10 mouse cellular contexts compared by ENCODE assay signal in genomic region chr11:51459569-51460043, GRCm38 (mm10).
A peak's percentile ranks its signal among the peaks of the same experiment; 100 is the strongest.
DNase-seq lines count a peak whose midpoint lies in the region; ATAC-seq and TF ChIP-seq lines count a peak whose summit lies in the region.
"Had no signal": no experiment of that assay in that cellular context is flagged by ENCODE, and none has a peak within 500 bp of the region (broad histone marks: within the 10 kb centered on the region; RNA-seq: fewer than 3 reads in every experiment).

No protein-coding gene starts in this region.

- 71% methylated on average over 8 of the region's 8 CpGs for WGBS in forebrain, embryonic 10.5 days
- 65% methylated on average over 8 of the region's 8 CpGs for WGBS in forebrain, embryonic 11.5 days
- WGBS in hindbrain, embryonic 13.5 days: 12% methylated on average over 8 of the region's 8 CpGs
- WGBS in midbrain, embryonic 15.5 days: 29% methylated on average over 8 of the region's 8 CpGs
- 43% methylated on average over 8 of the region's 8 CpGs for WGBS in lung, postnatal 0 days

- TF ChIP-seq CTCF in lung, postnatal 0 days (IDR thresholded peaks at IDR 0.05): no peak

- peaks cover 14% of the 10 kb centered on the region for H3K4me1 ChIP-seq in forebrain, embryonic 10.5 days
- H3K4me1 ChIP-seq in forebrain, embryonic 11.5 days (replicated peaks; ENCODE audit: control insufficient read depth, insufficient read depth, low read length): no peaks in the 10 kb centered on the region
- peaks cover 17% of the 10 kb centered on the region for H3K4me1 ChIP-seq in hindbrain, embryonic 13.5 days (replicated peaks)
- peaks cover 9% of the 10 kb centered on the region; the same call in 1 of the 2 replicates for H3K4me1 ChIP-seq in midbrain, embryonic 15.5 days
- H3K4me1 ChIP-seq in lung, postnatal 0 days (ENCODE audit: insufficient read depth, low read depth, low read length): no peaks in the 10 kb centered on the region

- H3K4me3 ChIP-seq in forebrain, embryonic 10.5 days: no peak overlapping the region
- no peak overlapping the region for H3K4me3 ChIP-seq in forebrain, embryonic 11.5 days (ENCODE audit: low read depth, low read length)
- no peak overlapping the region for H3K4me3 ChIP-seq in hindbrain, embryonic 13.5 days
- H3K4me3 ChIP-seq in midbrain, embryonic 15.5 days: no peak overlapping the region
- H3K4me3 ChIP-seq in lung, postnatal 0 days (ENCODE audit: low read depth, low read length): no peak overlapping the region

- H3K27ac ChIP-seq in forebrain, embryonic 10.5 days: peak overlapping the region; percentile 32; the same call in 1 of the 2 replicates
- no peak overlapping the region for H3K27ac ChIP-seq in forebrain, embryonic 11.5 days (ENCODE audit: low read depth, low read length)
- H3K27ac ChIP-seq in hindbrain, embryonic 13.5 days: peak overlapping the region; percentile 61
- H3K27ac ChIP-seq in midbrain, embryonic 15.5 days: peak overlapping the region; percentile 63
- no peak overlapping the region for H3K27ac ChIP-seq in lung, postnatal 0 days (ENCODE audit: low read length)
- H3K27ac ChIP-seq: macrophage had no signal

- H3K36me3 ChIP-seq in forebrain, embryonic 10.5 days (replicated peaks): no peaks in the 10 kb centered on the region
- no peaks in the 10 kb centered on the region for H3K36me3 ChIP-seq in forebrain, embryonic 11.5 days (ENCODE audit: control insufficient read depth, insufficient read depth, low read length)
- no peaks in the 10 kb centered on the region for H3K36me3 ChIP-seq in hindbrain, embryonic 13.5 days
- no peaks in the 10 kb centered on the region for H3K36me3 ChIP-seq in midbrain, embryonic 15.5 days (replicated peaks)
- no peaks in the 10 kb centered on the region for H3K36me3 ChIP-seq in lung, postnatal 0 days (ENCODE audit: insufficient read depth, low read length)

- H3K9ac ChIP-seq in forebrain, embryonic 11.5 days (ENCODE audit: low read length): no peak overlapping the region
- H3K9ac ChIP-seq in hindbrain, embryonic 13.5 days: no peak overlapping the region
- no peak overlapping the region for H3K9ac ChIP-seq in midbrain, embryonic 15.5 days
- no peak overlapping the region for H3K9ac ChIP-seq in lung, postnatal 0 days (replicated peaks; ENCODE audit: low read depth)

- H3K9me3 ChIP-seq in forebrain, embryonic 10.5 days: no peaks in the 10 kb centered on the region
- no peaks in the 10 kb centered on the region for H3K9me3 ChIP-seq in forebrain, embryonic 11.5 days (ENCODE audit: control insufficient read depth, low read length)
- no peaks in the 10 kb centered on the region for H3K9me3 ChIP-seq in hindbrain, embryonic 13.5 days
- no peaks in the 10 kb centered on the region for H3K9me3 ChIP-seq in midbrain, embryonic 15.5 days
- no peaks in the 10 kb centered on the region for H3K9me3 ChIP-seq in lung, postnatal 0 days (ENCODE audit: low read length)

- no peak for DNase-seq in forebrain, embryonic 10.5 days (ENCODE audit: extremely low spot score, low spot score)
- no peak for DNase-seq in forebrain, embryonic 11.5 days (ENCODE audit: low spot score)
- DNase-seq in embryo, embryonic 11 days: peak; percentile 61
- no peak for DNase-seq in spleen, adult 18-20 months
- DNase-seq in frontal cortex, postnatal 36 days (ENCODE audit: low spot score in 2 of 2): no peak
- no peak for DNase-seq in lung, postnatal 0 days (ENCODE audit: low spot score)

- TF ChIP-seq EP300 in lung, postnatal 0 days (IDR thresholded peaks at IDR 0.05): no peak

- H3K27me3 ChIP-seq in forebrain, embryonic 10.5 days (ENCODE audit: poor library complexity, severe bottlenecking): no peaks in the 10 kb centered on the region
- H3K27me3 ChIP-seq in forebrain, embryonic 11.5 days (ENCODE audit: control insufficient read depth, insufficient read depth, low read length): no peaks in the 10 kb centered on the region
- H3K27me3 ChIP-seq in hindbrain, embryonic 13.5 days: 0 out of 2 replicates have a peak, but pooled peaks cover 2% of the 10 kb centered on the region
- H3K27me3 ChIP-seq in midbrain, embryonic 15.5 days (replicated peaks): no peaks in the 10 kb centered on the region
- H3K27me3 ChIP-seq in lung, postnatal 0 days (replicated peaks; ENCODE audit: insufficient read depth, low read length): no peaks in the 10 kb centered on the region
- H3K27me3 ChIP-seq: Patski had no signal

- H3K4me2 ChIP-seq in forebrain, embryonic 11.5 days (ENCODE audit: low read depth, low read length, severe bottlenecking): no peak overlapping the region
- no peak overlapping the region for H3K4me2 ChIP-seq in hindbrain, embryonic 13.5 days
- no peak overlapping the region for H3K4me2 ChIP-seq in midbrain, embryonic 15.5 days
- H3K4me2 ChIP-seq in lung, postnatal 0 days (replicated peaks; ENCODE audit: low read depth, low read length): no peak overlapping the region

- ATAC-seq in forebrain, embryonic 11.5 days (replicated peaks; ENCODE audit: low FRiP score): no peak
- peak; percentile 94 for ATAC-seq in hindbrain, embryonic 13.5 days (ENCODE audit: low FRiP score)
- ATAC-seq in midbrain, embryonic 15.5 days (replicated peaks): peak; percentile 82
- ATAC-seq in lung, postnatal 0 days: no peak; the same call in 1 of the 2 replicates
- ATAC-seq: Patski had no signal

Comparison
In these comparisons a context has a peak if more than half of its experiments do, and no peak if none do; other contexts are left out.
1. H3K27ac ChIP-seq: peak in forebrain, embryonic 10.5 days (single experiment), hindbrain, embryonic 13.5 days (single experiment) and midbrain, embryonic 15.5 days (single experiment); none in forebrain, embryonic 11.5 days (single experiment) and lung, postnatal 0 days (single experiment).
2. ATAC-seq: peak in hindbrain, embryonic 13.5 days (single experiment) and midbrain, embryonic 15.5 days (single experiment); none in forebrain, embryonic 11.5 days (single experiment) and lung, postnatal 0 days (single experiment).